Mouse (Mus musculus) kidney, postnatal 4 days (tissue): ENCODE data around the gene Tox2.

ENCODE experiments used
- DNase-seq, 2 experiments: peaks; one replicate each; pipeline ENCODE4 v3.0.0; 2021; ENCODE audit warnings: mixed read lengths in 2 of 2

Gene Tox2

GRCm38 (mm10) chr2:163202884-163203634 is at the start of gene Tox2:
Tox2 (plus strand) TSS chr2:163203125.
- peak; percentile 63 to 73 for DNase-seq

- DNase-seq: no peak
Observed at GRCm38 (mm10) chr2:163154673-163155072, 48.3 kb upstream of the Tox2 start.

- no peak for DNase-seq
Observed at GRCm38 (mm10) chr2:163158979-163159378, 43.9 kb upstream of the Tox2 start.

- no peak for DNase-seq
Observed at GRCm38 (mm10) chr2:163164461-163164990, 38.4 kb upstream of the Tox2 start.

- peak; percentile 23 to 37 for DNase-seq
Observed at GRCm38 (mm10) chr2:163166067-163166805, 36.7 kb upstream of the Tox2 start.

GRCm38 (mm10) chr2:163171891-163172290 is 31.0 kb upstream of the Tox2 start:
- no peak for DNase-seq

- no peak for DNase-seq
Observed at GRCm38 (mm10) chr2:163174066-163174465, 28.9 kb upstream of the Tox2 start.

GRCm38 (mm10) chr2:163175831-163176230 is 27.1 kb upstream of the Tox2 start:
- no peak for DNase-seq

GRCm38 (mm10) chr2:163176502-163176901 is 26.4 kb upstream of the Tox2 start:
- DNase-seq: no peak

GRCm38 (mm10) chr2:163187552-163187951 is 15.4 kb upstream of the Tox2 start:
- no peak for DNase-seq

GRCm38 (mm10) chr2:163189596-163189995 is 13.3 kb upstream of the Tox2 start:
- no peak for DNase-seq

- no peak for DNase-seq
Observed at GRCm38 (mm10) chr2:163190004-163190441, 12.9 kb upstream of the Tox2 start.

- no peak for DNase-seq
Observed at GRCm38 (mm10) chr2:163192485-163192884, 10.4 kb upstream of the Tox2 start.

- DNase-seq: peak; percentile 22 to 23
Observed at GRCm38 (mm10) chr2:163194015-163194414, 8.9 kb upstream of the Tox2 start.

- DNase-seq: peak; percentile 41 to 58
Observed at GRCm38 (mm10) chr2:163194543-163194942, 8.4 kb upstream of the Tox2 start.

GRCm38 (mm10) chr2:163195106-163195833 is 7.7 kb upstream of the Tox2 start:
- no peak for DNase-seq

- DNase-seq: no peak
Observed at GRCm38 (mm10) chr2:163195834-163196145, 7.1 kb upstream of the Tox2 start.

GRCm38 (mm10) chr2:163201897-163202296 is 1.0 kb upstream of the Tox2 start:
- DNase-seq: no peak

GRCm38 (mm10) chr2:163202553-163202883 is 407 bp upstream of the Tox2 start:
- no peak for DNase-seq

GRCm38 (mm10) chr2:163203635-163204547 is 966 bp downstream of the Tox2 start:
- peak; percentile 17 to 22 for DNase-seq

GRCm38 (mm10) chr2:163204548-163205261 is 1.8 kb downstream of the Tox2 start:
- DNase-seq: peak; percentile 46 to 56

- no peak for DNase-seq
Observed at GRCm38 (mm10) chr2:163205262-163205647, 2.3 kb downstream of the Tox2 start.
